Mouse (Mus musculus) monocyte, adult 2 months (primary cell): ENCODE measurements around the gene Pcsk4.
A peak's percentile ranks its signal among the peaks of the same experiment; 100 is the strongest.
"Not testable (repeated sequence)": the region's sequence is repeated elsewhere in the genome, so short reads cannot be mapped to it uniquely, and the experiment has no call there.

Experiments
- DNase-seq, 2 experiments: peaks; one replicate each; pipeline ENCODE4 v3.0.0; 2022; ENCODE audit warnings: low spot score in 2 of 2, low read depth in 1 of 2

The Pcsk4 gene

DNA sequence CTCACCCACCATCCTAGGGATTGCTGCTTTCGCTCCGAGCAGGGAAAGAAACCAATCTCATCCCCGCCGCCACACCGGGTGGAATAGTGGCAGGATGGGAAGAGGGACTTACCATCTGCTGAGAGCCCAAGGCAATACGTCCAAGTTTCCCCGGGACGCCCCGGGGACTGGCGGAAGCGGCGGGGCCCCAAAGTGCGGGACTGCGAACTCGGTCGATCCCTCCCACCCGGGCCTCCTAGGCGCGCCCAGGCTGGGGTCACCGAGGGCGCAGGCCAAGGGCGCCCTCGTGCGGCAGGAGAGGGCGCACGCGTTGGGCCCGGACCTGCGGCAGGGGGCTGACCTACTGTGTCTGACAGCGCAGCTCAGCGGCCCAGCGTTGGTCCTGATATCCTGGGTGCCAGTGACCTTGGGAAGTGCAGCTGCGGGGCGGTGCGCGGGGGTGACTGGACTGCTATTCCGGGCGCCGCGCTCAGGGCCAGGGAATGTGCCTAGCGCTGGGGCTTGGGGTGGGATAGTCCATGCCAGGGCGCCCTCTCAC lies 19.0 kb upstream of the Pcsk4 start, which contains the start of gene Adamtsl5:
Adamtsl5 (minus strand) TSS at position 169 of the 538 bp plus-strand sequence.
- peak in 1 of 2 experiments; percentile 66 for DNase-seq

DNA sequence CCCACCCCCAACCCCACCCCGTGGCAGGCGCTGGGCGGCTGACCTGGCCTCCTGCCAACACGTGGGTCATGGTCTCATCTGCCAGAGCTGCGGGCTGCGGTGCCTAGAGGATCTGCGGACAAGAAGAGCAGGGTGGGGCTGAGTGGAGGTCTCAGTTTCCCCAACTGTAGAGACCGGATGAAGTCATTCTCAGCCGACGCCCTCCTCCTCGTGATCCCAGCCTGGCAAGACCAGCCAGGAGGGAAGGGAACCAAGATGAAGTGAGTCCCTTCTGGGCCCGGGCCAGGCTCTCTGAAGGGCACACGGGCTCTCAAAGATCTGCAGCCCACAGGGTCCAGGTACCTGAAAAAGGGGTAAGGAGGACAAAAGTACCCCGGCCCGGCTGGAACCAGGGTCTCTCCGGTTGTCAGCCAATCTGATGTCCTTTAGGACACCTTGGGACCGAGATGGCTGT lies 18.2 kb upstream of the Pcsk4 start:
- no peak for DNase-seq

DNA sequence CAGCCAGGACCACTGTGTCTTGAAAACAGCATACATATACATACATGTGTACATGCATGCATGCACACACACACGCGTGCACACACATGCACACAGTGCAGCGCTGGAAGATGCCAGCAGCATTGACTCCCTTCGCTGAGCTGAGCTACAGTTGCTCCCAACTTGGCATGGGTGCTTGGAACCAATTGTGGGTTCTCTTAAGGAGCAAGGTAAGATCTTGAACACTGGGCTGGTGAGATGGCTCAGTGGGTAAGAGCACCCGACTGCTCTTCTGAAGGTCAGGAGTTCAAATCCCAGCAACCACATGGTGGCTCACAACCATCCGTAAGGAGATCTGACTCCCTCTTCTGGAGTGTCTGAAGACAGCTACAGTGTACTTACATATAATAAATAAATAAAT lies 16.6 kb upstream of the Pcsk4 start:
- DNase-seq = not testable (repeated sequence)

DNA sequence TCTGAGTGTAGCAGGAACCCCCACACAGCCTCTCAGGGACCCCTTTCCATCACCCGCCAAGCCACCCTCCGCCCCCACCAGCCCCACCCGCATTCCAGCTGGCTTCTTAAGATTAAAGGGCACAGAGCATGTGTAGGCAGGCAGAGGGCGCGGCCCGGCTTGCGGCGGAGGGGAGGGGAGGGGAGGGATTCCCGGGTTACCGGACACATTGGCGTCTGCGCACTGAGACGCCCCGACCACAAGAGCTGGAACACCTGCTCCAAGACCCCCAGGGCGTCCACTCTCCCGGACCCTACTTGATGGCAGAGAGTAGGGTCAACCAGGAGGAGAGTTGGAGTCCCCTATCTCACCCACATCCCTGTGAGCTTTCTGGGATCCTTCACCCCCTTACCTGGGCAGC lies 15.8 kb upstream of the Pcsk4 start:
- DNase-seq = no peak

DNA sequence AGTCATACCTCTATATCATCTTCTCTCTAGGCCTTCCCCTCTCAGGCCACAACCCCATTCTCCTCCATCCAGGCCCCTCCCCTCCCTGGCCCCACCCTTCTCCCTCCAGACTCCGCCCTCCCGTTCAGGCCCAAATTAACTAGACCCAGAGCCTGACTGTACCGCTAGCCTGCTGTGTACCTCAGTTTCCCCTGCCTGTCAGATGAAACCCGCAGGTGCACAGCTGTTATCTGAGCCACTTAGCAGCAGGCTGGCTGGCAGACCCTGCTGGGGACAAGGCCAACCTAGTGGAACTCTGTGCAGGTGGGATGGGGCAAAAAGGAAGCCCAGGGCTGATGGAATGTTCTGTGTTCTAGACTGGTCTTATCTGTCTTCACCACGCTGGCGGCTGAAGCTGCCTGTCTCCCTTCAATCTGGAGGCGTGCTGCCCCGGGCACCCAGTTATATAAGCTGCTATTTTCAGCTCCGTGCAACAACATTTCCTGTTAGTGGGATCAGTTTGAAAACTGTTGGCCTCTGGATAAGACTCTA lies 14.9 kb upstream of the Pcsk4 start:
- no peak for DNase-seq

DNA sequence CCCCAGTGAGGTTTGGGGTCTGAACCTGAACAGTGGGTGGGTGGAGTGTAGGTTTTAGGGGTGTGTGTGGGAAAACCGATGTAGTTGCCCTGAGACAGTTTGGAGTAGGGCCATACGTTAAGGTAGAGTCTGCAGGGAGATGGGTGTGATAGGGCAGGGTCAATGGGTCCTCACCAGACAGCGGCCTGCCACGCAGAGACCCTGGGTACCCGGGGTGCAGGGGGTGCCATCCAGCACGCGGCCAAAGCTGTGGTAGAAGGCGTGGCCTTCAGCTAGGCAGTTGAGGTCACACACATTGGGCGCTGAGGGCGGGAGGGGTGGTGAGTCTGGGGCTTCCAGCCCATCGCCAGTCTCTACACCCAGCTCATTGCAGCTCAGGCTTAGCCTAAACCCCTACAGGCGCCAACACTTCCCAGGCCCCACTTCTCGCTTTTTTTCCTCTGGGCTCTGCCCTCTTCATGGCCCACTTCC lies 14.2 kb upstream of the Pcsk4 start:
- DNase-seq = no peak

DNA sequence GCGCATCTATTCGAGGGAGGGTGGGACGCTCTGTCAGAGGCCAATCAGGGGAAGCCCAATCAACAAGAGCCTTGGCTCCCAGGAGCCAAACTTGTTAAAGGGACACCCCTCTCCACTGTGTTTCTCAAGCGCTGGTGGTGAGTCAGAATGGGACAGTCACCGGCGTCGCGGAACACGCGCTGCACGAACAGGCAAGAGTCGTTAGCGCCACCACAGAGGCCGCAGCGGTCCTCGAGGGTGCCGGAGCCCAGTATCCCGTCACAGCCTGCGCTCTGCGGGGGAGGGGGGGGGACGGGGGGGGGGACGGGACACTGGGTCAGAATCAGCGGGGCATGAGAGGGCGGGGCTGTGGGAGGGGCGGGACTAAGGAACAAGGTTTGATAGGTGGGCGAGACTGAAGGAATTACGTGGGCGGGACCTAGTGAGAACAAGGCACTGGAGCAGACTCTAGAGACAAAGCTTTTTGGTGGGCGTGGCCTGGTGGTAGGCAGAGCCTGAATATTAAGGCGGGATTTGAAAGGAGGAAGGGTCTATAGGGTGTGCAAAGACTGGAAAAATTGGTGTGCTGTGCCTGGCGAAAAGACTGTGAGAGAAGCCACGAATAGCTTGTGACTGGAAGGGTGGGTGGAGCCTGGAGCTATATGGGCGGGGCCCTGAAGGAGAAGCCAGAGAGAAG lies 13.6 kb upstream of the Pcsk4 start:
- DNase-seq = no peak

DNA sequence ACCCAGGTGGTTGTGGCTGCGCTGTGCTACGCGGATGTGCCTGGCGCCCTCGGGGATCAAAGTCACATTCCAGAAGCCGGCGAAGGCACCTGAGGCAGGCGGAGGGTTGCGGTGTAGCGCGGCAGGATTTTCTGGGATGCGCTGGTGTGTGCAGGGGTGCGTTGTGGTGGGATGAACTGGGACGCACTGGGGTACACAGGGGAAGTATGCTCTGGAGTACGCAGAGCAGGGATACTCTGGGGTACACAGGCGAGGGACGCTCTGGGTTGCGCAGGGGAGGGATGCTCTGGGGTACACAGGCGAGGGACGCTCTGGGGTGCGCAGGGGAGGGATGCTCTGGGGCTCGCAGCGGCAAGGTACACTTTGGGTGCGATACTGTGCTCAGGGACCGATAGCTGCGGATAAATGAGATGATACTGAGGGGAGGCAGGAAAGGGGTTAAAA lies 13.0 kb upstream of the Pcsk4 start:
- DNase-seq = no peak

DNA sequence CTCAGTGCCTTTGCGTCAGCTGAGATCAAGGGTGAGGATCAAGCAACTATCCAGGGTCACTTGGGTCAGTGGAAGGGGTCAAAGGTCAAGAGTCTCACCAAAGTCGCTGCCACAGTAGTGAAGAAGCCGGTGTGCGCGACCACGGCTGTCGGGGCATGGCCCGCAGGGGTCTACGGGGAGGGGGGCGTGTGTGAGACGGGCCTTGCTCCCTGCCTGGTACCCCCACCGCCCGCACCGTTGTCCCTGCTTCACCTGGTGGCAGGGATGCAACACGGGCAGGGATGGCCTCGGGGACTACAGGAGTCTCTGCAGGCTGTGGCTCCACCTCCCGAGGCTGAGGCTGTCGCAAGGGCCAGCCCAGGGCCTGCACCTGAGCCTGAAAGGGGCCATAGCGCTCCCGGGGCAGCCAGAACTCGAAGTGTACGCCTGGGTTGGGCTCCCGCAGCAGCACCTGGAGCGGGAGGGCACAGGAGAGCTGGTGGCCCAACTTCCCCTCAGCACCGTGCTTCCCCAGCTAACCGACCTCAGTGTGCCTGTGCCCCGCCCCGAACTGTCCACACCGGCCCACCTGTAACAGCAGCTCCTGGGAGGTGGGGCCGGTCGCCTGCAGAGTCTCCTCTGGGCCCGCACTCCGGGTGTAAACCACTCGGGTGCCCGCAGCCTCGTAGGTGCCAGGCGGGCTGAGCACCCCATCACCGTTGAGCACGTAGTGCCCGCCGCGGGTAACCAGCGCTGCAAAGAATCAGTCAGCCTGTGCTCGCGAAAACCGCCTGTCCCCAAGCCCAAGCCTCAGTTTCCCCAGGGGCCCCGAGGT lies 12.4 kb upstream of the Pcsk4 start:
- DNase-seq = no peak

DNA sequence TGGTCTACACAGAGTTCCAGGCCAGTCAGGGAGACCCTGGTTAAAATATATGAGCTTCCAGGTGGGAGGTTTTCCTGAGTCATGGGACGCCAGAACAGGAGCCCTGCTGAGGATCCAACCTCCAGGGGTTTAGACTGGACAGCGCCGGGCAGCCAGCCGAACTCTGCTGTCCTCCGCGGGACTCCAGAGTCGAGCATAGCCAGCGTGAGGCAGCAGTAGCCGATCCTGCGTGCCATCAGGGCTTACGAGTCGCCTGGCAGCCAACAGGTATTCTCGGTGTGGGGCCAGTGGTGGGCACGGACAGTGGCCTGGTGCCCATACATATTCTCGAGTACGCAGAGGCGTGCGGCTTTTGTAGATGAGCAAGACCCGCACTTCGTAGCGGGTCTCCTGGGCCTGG lies 11.7 kb upstream of the Pcsk4 start:
- DNase-seq = no peak

DNA sequence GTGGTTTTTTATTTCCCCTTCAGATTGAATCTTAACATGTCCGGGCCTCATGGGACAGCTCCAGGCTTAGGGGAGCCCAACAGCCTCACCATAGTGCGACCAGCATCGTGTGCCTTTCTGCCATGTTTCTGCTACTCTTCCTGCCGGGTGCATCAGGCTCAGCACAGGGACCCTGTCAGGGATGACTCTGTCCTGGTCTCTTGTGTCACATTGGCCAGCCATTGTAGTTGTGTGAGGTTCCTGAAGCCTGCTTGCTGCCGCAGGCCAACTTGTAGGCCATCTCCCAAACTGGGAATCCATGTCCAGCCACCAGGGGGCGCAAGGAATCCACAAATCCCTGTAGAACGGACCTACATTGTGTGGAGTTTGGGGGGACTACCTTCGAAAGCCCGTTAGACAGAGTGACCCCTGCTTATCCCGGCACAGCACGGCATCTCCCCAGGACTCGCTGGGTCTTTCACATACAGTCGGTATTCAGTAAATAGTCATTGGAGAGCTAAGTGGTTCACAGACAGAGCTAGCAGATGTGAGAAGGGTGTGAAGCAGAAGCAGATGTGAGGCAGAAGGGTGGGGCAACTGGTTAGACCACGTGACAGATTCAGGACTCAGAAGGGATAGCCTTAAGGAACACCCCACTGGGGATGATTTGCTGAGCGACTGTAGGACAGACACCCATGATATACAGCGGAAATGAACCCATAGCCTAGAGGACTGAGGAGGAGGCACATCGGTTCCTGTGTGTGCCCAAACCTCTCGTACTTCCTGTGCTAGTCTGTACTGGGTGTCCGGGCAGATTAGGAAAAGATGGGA lies 10.8 kb upstream of the Pcsk4 start:
- DNase-seq = peak; percentile 43 to 79

DNA sequence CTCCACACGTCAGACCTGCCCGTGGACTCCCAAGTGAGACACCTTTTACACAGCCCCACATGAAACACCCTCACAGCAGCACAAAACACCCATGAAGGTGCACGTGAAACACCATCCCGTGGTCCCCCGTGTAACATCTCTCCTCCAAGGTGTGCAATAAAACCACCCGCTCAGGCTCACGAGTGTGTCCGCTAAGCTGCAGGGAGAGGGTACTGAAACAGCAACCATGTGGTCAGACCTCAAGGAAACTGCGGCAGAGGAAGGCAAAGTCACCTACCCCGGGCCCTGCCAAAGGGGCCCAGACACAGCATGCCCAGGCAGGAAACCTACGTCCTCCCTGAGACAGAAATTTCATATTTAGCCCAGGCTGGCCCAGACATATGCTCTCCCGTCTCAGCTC lies 7.0 kb upstream of the Pcsk4 start:
- no peak for DNase-seq

DNA sequence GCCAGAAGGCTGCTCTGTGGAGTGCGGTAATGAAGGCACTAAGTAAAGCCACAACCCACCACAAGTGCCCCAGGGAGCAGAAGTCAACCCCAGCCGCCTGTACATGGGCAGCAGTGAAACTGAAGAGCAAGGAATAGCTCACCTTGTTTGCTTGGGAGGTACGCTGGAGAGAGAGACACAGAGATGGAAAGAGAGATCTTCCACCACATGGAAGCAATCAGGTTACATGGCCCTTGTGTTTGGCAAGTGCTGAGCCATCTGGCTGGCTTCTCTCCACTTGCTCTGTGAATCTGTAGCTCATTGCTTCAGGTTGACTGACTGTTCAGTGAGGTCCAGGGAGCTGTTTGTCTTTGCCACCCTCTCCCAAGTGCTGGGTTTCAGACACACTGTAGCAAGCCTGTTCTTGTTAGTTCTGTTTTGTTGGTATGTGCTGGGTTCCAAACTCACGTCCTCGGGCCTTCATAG lies 3.3 kb upstream of the Pcsk4 start:
- no peak for DNase-seq

DNA sequence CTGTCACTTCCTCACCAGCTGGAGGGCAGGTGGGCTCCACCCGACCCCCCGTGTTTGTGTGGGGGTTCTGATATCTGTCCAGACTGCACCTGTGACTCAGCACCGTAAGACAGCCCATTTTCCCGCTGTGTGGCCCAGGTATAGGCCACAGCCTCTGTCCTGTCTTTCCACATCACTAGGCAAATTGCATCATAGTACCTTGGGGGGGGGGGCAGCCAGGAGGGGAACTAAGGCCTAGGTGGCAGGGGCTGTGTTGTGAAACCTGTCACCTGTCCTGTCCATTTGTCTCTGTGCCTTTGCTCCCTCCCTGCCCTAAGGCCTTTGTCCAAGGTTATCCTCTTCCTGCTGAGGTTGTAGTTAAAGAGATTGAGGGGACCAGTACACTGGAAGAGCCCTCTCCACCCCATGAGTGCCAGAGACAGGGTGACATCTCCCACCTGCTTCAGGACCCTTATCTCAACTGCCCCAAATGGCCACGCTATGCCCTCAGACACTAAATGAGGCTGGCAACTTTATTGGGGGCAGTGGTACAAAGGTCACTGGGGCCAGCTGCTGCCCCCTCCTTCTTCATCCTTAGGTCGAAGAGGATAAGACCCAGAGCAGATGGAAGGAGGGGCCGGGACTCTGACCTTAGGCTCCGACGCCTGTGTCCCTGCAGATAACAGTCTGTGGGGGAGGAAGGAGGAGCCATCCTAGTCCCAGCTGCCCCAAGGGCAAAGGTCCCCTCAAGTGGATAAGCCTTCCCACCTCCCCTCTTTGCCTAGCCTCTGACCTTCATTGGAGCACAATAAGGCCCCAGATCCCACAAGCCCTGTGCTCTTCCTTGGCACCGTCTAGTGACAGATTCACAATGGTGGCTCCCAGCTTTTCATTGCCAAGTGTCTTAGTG lies 2.6 kb upstream of the Pcsk4 start:
- DNase-seq = no peak

DNA sequence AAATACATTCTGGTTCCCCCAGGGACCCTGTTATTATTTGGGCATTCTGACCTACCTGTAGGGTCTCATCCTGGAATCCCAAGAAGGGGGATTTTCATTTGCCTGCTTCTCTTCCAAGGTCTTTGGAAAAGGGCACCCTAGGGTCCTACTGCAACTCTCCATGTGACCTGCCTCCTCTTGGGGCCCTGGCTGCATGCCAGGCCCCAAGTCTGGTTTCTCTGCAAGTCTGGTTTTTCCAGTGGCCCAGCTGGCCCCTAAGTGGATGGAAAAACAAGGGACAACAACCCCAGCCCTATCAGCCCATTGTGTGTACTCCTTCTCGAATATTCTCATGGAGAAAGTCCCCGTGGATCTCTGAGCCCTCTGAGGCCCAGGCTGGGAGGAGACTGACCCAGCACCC lies 1.6 kb upstream of the Pcsk4 start:
- DNase-seq = no peak

DNA sequence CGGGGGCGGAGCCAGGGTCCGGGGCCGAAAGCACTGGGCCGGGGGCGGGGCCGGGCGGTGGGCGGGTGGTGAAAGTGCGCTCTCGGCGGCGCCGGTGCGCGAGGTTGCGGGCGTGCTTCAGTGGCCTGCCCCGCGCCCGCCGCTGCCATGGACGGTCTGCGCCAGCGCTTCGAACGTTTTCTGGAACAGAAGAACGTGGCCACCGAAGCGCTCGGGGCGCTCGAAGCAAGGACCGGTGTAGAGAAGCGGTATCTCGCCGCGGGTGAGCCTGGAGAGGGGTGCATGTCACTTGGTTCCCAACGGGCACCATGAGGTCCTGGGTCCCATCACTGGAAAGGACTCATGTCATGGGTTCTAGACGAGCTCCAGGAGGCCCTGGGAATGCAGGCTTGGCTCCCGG lies 786 bp upstream of the Pcsk4 start:
- no peak for DNase-seq

DNA sequence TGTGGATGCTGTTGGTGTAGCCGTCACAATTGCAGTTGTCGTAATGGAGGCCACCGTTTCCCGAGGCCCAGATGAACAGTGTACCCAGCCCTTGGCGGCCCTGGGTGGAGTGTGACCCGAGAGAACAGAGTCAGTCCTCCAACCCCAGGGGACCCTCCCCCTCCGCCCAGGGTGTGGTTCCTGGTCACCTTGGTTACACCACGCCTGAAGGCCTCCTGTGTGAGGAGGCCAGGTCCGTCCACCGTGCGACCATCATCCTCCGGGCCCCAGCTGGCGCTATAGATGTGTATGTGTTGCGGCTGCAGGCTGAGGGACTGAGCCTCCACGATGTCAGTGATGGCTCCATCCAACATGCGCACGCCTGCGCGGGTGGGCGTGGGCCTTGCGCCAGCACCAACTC lies 4.3 kb downstream of the Pcsk4 start:
- DNase-seq = no peak

DNA sequence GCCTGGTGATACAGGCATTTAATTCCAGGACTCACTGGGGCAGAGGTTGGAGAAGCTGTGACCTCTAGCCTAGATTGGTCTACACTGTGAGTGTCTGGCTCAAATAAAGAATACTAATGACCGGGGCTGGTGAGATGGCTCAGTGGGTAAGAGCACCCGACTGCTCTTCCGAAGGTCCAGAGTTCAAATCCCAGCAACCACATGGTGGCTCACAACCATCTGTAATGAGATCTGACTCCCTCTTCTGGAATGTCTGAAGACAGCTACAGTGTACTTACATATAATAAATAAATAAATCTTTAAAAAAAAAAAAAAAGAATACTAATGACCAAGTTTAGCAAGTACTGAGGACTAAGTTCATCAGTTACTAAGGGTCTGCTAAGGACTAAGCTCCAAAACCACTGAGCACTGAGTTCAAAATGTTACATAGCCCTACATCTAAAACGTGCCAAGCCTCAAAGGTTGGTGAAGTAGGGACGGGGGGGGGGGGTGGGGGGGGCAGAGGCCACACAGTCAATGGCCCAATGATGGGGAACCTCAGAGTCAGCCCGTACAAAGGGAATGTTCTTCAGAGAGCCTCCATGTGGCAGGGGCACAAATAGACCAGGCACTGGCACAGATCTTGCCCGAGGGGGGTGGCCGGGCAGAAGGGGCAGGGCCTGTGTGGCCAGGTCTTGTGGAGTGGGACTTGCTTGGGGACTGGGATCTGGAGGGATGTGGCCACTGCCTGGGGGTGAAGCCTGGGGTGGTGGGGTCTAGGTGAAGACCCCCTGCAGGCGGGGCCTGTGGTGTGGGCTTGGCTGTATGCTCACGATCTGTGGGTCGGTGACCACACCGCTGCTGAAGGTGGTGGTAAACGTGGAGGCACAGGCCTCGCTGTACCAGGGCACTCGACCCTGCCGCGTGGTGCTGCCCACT lies 4.9 kb downstream of the Pcsk4 start:
- DNase-seq = no peak
